Mouse (Mus musculus) midbrain, embryonic 10.5 days (tissue): ENCODE measurements at regions not wholly inside any gene's neighbourhood (a gene's known extent, or its start where the extent isn't known, plus 50 kb on each side); places are given as distances from the start of the nearest gene placed in this dataset.

ENCODE experiments used
- DNase-seq: peaks from one replicate; pipeline ENCODE4 v3.0.0-alpha.2; 2017; ENCODE audit warnings: low spot score
- H3K27ac ChIP-seq: fragments of 300-500 bp; sonication (generic); replicated peaks from 2 replicates; pipeline ENCODE4 v1.5.1; 2016; ENCODE audit warnings: mild to moderate bottlenecking
- H3K27me3 ChIP-seq: fragments of 300-500 bp; sonication (generic); 2 replicates; pipeline ENCODE4 v1.6.1; 2016; ENCODE audit warnings: low read depth, mild to moderate bottlenecking; ENCODE audit not compliant: poor library complexity, severe bottlenecking
- H3K36me3 ChIP-seq: fragments of 300-500 bp; sonication (generic); 2 replicates; pipeline ENCODE4 v1.6.1; 2016; ENCODE audit warnings: mild to moderate bottlenecking, moderate library complexity
- H3K4me1 ChIP-seq: fragments of 300-500 bp; sonication (generic); 2 replicates; pipeline ENCODE4 v1.6.1; 2016
- H3K4me3 ChIP-seq: fragments of 300-500 bp; sonication (generic); 2 replicates; pipeline ENCODE4 v1.5.1; 2016; ENCODE audit warnings: mild to moderate bottlenecking, moderate library complexity
- H3K9me3 ChIP-seq: fragments of 300-500 bp; sonication (generic); replicated peaks from 2 replicates; pipeline ENCODE4 v1.6.1; 2016; ENCODE audit warnings: mild to moderate bottlenecking
- WGBS: fragments of 180-500 bp; shearing (Covaris S2); methylation state at CpG from one replicate; pipeline ENCODE4 v1.1.7; 2016; 5-methylcytosine and 5-hydroxymethylcytosine counted together

GRCm38 (mm10) chr2:169443271-169443670 is 144.3 kb downstream of the Gm11011 start:
- no peaks in the 10 kb centered on the region for H3K4me1 ChIP-seq
- H3K27me3 ChIP-seq = no peaks in the 10 kb centered on the region
- 93% methylated on average over 8 of the region's 8 CpGs for WGBS
- H3K27ac ChIP-seq = no peak overlapping the region
- no peak overlapping the region for H3K4me3 ChIP-seq
- no peak for DNase-seq
- no peaks in the 10 kb centered on the region for H3K36me3 ChIP-seq
- H3K9me3 ChIP-seq = no peaks in the 10 kb centered on the region

- H3K27ac ChIP-seq = no peak overlapping the region
- H3K36me3 ChIP-seq = no peaks in the 10 kb centered on the region
- 94% methylated on average over 8 of the region's 8 CpGs for WGBS
- no peak for DNase-seq
- H3K4me3 ChIP-seq = no peak overlapping the region
- no peaks in the 10 kb centered on the region for H3K4me1 ChIP-seq
- H3K27me3 ChIP-seq = no peaks in the 10 kb centered on the region
- no peaks in the 10 kb centered on the region for H3K9me3 ChIP-seq
These were observed 156.0 kb downstream of the Gm11011 start for GRCm38 (mm10) chr2:169431516-169431915.

- Histone ChIP-seq H3K27ac (no peak overlapping the region), H3K9me3 (no peaks in the 10 kb centered on the region), H3K4me1 (no peaks in the 10 kb centered on the region), H3K27me3 (no peaks in the 10 kb centered on the region), H3K4me3 (no peak overlapping the region), H3K36me3 (no peaks in the 10 kb centered on the region)
- WGBS = 95% methylated on average over 7 of the region's 7 CpGs
- DNase-seq = no peak
These were observed 158.1 kb downstream of the Gm11011 start for GRCm38 (mm10) chr2:169429411-169429810.

GRCm38 (mm10) chr2:169424166-169424920 is 163.2 kb downstream of the Gm11011 start:
- 83% methylated on average over 12 of the region's 12 CpGs for WGBS
- Histone ChIP-seq H3K36me3 (no peaks in the 10 kb centered on the region), H3K27ac (no peak overlapping the region), H3K27me3 (no peaks in the 10 kb centered on the region), H3K4me1 (no peaks in the 10 kb centered on the region), H3K9me3 (no peaks in the 10 kb centered on the region), H3K4me3 (no peak overlapping the region)
- no peak for DNase-seq

GRCm38 (mm10) chr2:169412361-169412760 is 175.2 kb downstream of the Gm11011 start:
- Histone ChIP-seq H3K4me3 (no peak overlapping the region), H3K27ac (no peak overlapping the region), H3K9me3 (no peaks in the 10 kb centered on the region), H3K27me3 (no peaks in the 10 kb centered on the region), H3K4me1 (0 out of 2 replicates have a peak, but pooled peaks cover 3% of the 10 kb centered on the region), H3K36me3 (no peaks in the 10 kb centered on the region)
- WGBS = 82% methylated on average over 6 of the region's 6 CpGs
- DNase-seq = no peak

- WGBS = 61% methylated on average over 3 of the region's 3 CpGs
- Histone ChIP-seq H3K4me3 (no peak overlapping the region), H3K36me3 (no peaks in the 10 kb centered on the region), H3K4me1 (peaks cover 18% of the 10 kb centered on the region), H3K9me3 (no peaks in the 10 kb centered on the region), H3K27me3 (no peaks in the 10 kb centered on the region), H3K27ac (no peak overlapping the region)
- DNase-seq = no peak
These were observed 177.5 kb downstream of the Gm11011 start for GRCm38 (mm10) chr2:169410080-169410479.

- no peaks in the 10 kb centered on the region for H3K36me3 ChIP-seq
- H3K27ac ChIP-seq = peak overlapping the region; percentile 70
- 23% methylated on average over 6 of the region's 6 CpGs for WGBS
- DNase-seq = peak; percentile 73
- H3K9me3 ChIP-seq = no peaks in the 10 kb centered on the region
- no peaks in the 10 kb centered on the region for H3K27me3 ChIP-seq
- no peak overlapping the region for H3K4me3 ChIP-seq
- peaks cover 24% of the 10 kb centered on the region for H3K4me1 ChIP-seq
These were observed 182.4 kb downstream of the Gm11011 start for GRCm38 (mm10) chr2:169404908-169405690.

- no peak for DNase-seq
- Histone ChIP-seq H3K4me1 (no peaks in the 10 kb centered on the region), H3K27ac (no peak overlapping the region), H3K9me3 (no peaks in the 10 kb centered on the region), H3K36me3 (no peaks in the 10 kb centered on the region), H3K4me3 (no peak overlapping the region), H3K27me3 (no peaks in the 10 kb centered on the region)
- WGBS = 82% methylated on average over 6 of the region's 6 CpGs
These were observed 189.8 kb downstream of the Gm11011 start for GRCm38 (mm10) chr2:169397758-169398157.

GRCm38 (mm10) chr2:169397013-169397412 is 190.5 kb downstream of the Gm11011 start:
- H3K27ac ChIP-seq = no peak overlapping the region
- H3K36me3 ChIP-seq = no peaks in the 10 kb centered on the region
- DNase-seq = no peak
- WGBS = 90% methylated on average over 4 of the region's 4 CpGs
- H3K4me3 ChIP-seq = no peak overlapping the region
- H3K4me1 ChIP-seq = no peaks in the 10 kb centered on the region
- no peaks in the 10 kb centered on the region for H3K9me3 ChIP-seq
- no peaks in the 10 kb centered on the region for H3K27me3 ChIP-seq

- Histone ChIP-seq H3K27ac (no peak overlapping the region), H3K27me3 (no peaks in the 10 kb centered on the region), H3K9me3 (no peaks in the 10 kb centered on the region), H3K36me3 (no peaks in the 10 kb centered on the region), H3K4me1 (no peaks in the 10 kb centered on the region), H3K4me3 (no peak overlapping the region)
- DNase-seq = no peak
- 88% methylated on average over 4 of the region's 4 CpGs for WGBS
These were observed 191.3 kb downstream of the Gm11011 start for GRCm38 (mm10) chr2:169396294-169396693.

- H3K27ac ChIP-seq = no peak overlapping the region
- WGBS = 90% methylated on average over 4 of the region's 4 CpGs
- H3K4me1 ChIP-seq = peaks cover 15% of the 10 kb centered on the region
- H3K4me3 ChIP-seq = no peak overlapping the region
- no peaks in the 10 kb centered on the region for H3K9me3 ChIP-seq
- H3K27me3 ChIP-seq = no peaks in the 10 kb centered on the region
- DNase-seq = no peak
- no peaks in the 10 kb centered on the region for H3K36me3 ChIP-seq
These were observed 197.9 kb downstream of the Gm11011 start for GRCm38 (mm10) chr2:169389611-169390010.

- H3K4me3 ChIP-seq = no peak overlapping the region
- no peaks in the 10 kb centered on the region for H3K27me3 ChIP-seq
- peaks cover 15% of the 10 kb centered on the region for H3K4me1 ChIP-seq
- H3K9me3 ChIP-seq = peaks cover 3% of the 10 kb centered on the region; the same call in 1 of the 2 replicates
- DNase-seq = no peak
- H3K27ac ChIP-seq = no peak overlapping the region
- H3K36me3 ChIP-seq = no peaks in the 10 kb centered on the region
- WGBS = 84% methylated on average over 8 of the region's 8 CpGs
These were observed 199.0 kb downstream of the Gm11011 start for GRCm38 (mm10) chr2:169388569-169388968.
